Mouse (Mus musculus) left cerebral cortex, adult 2 months (tissue): ENCODE results near the gene Ric3. TPM values are rescaled to one million over a fixed set of nuclear protein-coding genes. Genes with fewer than 3 reads are reported as not detected.

Experiments used
- DNase-seq, 2 experiments: peaks; one replicate each; pipeline ENCODE4 v3.0.0; 2021 to 2022; ENCODE audit warnings: low spot score in 2 of 2, mixed read lengths in 1 of 2; ENCODE audit errors: extremely low spot score in 1 of 2
- H3K27ac ChIP-seq: fragments of 200-600 bp; 2 replicates; pipeline ENCODE4 v1.8.1; 2022
- H3K4me3 ChIP-seq: fragments of 200-600 bp; 2 replicates; pipeline ENCODE4 v1.8.1; 2022
- CTCF ChIP-seq: fragments of 200-600 bp; IDR thresholded peaks from 2 replicates; pipeline ENCODE4 v1.8.1; 2022; ENCODE audit warnings: antibody characterized with exemption, mild to moderate bottlenecking, moderate library complexity
- intact Hi-C: fragments of 180-260 bp; cut with DNase I; formaldehyde crosslinking; loops from one replicate; pipeline ENCODE4 v1.15.1; 2025
- total RNA-seq, 2 experiments: library from RNA; stranded (reverse); gene quantifications; 2 replicates each; pipeline ENCODE4 v1.2.3; 2021

The Ric3 gene
- total RNA-seq, 2 experiments from 2014 or later = 63.7 to 66.3 TPM

DNA sequence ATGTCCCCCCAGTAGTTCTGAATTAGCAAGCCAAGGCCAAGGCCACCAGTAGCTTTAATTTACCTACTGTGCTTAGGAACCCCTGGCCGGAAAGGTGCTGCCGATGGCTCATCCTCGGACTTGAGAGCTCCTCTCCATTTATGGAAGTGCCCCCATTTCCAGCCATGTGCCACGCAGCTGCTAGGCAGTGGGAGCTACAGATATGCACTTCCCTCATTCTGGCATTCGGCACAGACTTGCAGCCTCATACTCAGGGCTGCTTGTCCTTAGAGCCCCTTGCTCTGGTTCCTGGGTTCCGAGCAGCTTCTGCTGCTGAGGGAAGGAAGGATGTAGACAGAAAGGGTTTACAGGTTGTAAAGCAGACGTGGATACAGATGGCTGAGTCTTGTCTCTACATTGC is 68.3 kb downstream of the Ric3 start:
- Histone ChIP-seq H3K4me3 (0 out of 2 replicates have a peak overlapping the region, but pooled peaks have one; percentile 15), H3K27ac (peak overlapping the region; percentile 71; the same call in 1 of the 2 replicates)
- DNase-seq = no peak
- TF ChIP-seq CTCF = no peak
- intact Hi-C loops = no loop called here

DNA sequence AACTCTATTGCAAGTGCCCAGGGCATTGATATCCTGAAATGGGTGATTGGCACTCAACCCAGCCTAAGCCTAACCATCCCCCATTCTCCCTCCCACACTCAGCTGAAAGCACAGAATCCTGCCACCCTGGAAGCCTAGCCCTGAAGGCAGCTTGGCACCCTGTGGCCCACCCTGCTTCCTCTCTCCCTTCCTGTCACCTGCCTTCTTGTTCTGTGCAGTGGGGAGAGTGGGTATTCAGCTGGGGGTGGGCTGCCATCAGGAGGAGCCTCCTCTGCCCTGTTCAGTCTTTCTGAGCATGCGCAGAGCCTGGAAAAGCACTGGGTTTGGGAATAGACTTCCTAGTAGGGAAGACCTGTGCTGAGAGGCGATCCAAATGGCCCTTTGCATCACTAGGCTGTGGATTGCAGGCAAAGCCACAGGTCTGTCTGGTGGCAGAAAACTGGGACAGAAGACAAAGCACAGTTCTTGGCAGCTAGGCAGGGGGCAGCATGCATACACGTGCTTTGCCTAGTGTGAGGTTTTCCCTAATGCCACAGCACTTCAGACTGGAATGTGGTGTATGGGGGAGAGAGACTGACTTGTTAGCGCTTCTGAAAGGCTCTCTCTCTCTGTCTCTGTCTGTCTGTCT is 70.0 kb downstream of the Ric3 start:
- TF ChIP-seq CTCF = no peak

DNA sequence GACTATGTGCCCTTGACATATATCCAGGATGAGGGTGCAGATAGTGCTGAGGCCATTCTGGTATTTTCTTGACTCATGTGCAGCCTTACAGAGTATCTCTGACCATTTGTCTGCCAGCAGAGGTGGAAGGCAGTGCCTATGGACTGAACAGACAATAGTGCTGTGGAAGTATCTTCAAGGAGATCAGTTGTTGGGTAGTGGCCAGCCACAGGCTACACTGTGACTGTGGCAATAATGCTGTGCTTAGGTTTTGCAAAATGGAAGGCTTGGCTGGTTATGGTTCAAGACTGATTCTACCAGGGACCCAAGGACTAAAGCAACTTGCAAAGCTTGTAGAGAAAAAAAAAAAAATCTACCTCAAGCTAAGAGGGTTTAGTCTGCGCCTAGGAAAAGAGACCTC is 70.6 kb downstream of the Ric3 start:
- peak overlapping the region; percentile 94 for H3K27ac ChIP-seq
- intact Hi-C loops = no loop called here

More for the DNA sequence above, 70.0 kb downstream of the Ric3 start:
- peak overlapping the region; percentile 94 for H3K27ac ChIP-seq
- intact Hi-C loops = no loop called here
- DNase-seq = peak; percentile 51 to 58
- H3K4me3 ChIP-seq = peak overlapping the region; percentile 74

DNA sequence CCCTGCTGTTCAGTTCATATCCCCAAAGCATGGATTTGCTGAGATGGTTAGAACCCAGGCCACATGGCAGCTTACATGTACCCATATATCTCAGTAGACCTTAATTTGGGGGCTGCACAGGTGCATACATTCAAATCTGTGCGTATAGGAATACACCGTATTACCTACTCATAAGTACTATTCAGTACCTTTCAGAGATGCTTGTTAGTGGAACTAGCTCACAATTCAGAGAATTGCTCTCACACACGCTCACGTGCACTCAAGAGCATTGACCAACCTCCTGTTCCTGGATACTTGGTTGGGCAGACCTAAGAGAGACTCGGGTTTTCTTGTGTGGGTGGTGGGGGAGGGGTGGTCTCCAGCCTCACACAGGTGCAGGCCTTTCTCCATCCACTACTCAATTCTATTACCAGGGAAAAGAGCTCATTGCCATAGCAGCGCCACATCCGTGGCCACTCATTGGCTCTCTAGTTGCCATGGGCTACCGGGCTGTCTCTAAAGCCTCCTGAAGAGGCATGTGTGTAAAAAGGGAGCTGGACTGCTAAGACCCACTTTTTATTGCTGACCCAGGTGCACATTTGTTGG is 71.4 kb downstream of the Ric3 start:
- intact Hi-C loops = loop anchor here (2.0 kb wide), 1 partner anchor 21 kb away; no protein-coding TSS in a partner anchor
- peak overlapping the region; percentile 74 for H3K4me3 ChIP-seq
- no peak for TF ChIP-seq CTCF
- DNase-seq = peak in 1 of 2 experiments; percentile 64
- H3K27ac ChIP-seq = peak overlapping the region; percentile 94

More for the DNA sequence above, 70.6 kb downstream of the Ric3 start:
- TF ChIP-seq CTCF = no peak
- DNase-seq = no peak
- H3K4me3 ChIP-seq = peak overlapping the region; percentile 74

DNA sequence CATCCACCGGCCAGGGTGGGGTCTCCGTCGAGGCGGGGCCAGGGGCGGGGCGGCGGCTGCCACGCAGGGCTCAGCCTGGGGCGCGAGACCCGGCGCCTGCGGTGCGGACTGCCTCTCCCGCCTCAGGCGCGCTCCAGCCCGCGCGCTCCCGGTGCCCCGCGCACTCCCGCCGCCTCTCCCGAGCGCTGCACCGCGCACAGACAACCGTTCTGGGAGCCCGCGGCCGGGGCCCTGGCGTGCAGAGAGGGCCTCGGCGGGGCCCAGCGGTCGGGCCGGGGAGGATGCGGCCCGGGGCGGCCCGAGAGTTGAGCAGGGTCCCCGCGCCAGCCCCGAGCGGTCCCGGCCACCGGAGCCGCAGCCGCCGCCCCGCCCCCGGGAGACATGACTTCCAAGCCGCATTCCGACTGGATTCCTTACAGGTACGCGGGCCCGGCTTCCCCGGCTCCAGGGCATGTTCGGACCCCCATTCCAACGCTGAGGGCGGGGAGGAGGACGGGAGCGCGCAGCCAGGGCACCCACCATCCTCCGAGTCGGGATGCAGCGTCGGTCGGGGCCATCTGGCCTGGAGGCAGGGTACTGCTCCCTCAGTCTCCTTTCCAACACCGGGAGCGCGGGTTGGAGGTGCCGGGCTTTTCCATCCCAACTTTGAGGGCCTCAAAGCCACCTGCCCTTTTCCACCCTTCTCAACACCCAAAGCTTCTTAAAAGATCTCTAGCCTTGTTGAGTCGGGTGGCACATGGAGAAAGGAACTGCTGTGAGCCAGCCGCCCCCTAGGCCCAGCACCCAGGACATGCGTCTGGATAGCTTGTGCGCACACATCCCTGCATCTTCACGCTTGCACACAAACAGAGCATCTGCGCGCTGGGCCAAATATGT is 72.2 kb downstream of the Ric3 start:
- H3K27ac ChIP-seq = peak overlapping the region; percentile 94
- TF ChIP-seq CTCF = no peak
- peak overlapping the region; percentile 74 for H3K4me3 ChIP-seq
- intact Hi-C loops = loop anchor here (2.0 kb wide), 1 partner anchor 20 kb away; no protein-coding TSS in a partner anchor
- DNase-seq = peak; percentile 68

DNA sequence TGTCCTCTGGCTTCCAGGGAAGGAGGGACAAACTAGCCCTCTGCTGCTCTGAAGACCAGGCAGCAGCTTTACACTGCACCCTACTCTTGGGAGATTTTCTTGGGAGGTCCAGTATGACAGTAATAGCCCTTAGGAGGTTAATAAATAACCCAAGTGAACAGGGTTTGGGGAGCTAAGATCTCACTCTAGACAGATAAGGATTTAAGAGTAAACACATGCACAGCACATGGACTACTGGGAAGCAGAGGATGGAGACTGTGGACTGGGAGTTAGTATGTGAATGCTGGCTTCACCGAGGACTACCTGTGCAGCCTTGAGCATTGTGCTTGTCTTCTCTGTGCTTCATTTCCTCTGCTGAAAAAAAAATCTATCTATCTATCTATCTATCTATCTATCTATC is 73.9 kb downstream of the Ric3 start:
- Histone ChIP-seq H3K4me3 (no peak overlapping the region), H3K27ac (no peak overlapping the region)
- intact Hi-C loops = no loop called here
- TF ChIP-seq CTCF = no peak
- no peak for DNase-seq

DNA sequence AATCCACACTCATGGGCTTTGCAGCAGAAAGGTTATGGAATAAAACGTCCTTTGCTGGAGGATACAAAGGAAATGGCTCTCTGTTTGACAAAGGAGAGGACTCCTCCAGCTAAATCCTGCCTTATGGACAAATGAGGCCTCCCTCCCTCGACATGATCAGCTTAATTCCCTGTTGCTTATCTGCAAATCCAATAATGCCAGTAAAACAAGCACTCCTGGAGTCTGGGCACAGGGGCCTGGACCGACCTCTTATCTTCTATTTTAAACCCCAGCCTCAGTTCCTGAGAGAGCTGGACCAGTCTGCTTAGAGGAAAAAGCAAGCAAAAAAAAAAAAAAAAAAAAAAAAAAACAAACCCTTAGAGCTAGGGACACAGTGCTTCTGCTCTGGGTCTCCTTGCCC is 79.5 kb downstream of the Ric3 start:
- no peak for TF ChIP-seq CTCF
- intact Hi-C loops = no loop called here
- DNase-seq = no peak
- Histone ChIP-seq H3K27ac (no peak overlapping the region), H3K4me3 (no peak overlapping the region)

DNA sequence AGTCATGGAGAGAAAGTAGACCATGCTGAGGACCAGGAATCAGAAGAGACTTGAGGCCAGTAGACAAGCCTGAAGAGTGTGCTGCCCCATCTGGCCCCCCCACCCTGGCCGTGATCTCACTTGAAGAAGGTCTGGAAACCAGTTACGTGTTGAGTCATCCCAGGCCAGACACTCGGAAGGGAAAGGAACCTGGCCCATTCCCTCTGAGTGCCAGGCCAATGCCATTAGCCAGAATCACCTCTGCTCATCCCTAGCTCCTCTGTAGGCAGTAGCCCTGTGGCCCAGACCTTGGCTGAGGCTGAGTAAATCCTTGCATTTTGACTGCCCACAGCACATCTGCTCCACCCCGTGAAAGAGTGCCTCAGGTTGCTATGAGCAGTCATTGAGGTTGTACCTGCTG is 81.2 kb downstream of the Ric3 start:
- TF ChIP-seq CTCF = no peak
- peak overlapping the region; percentile 82 for H3K27ac ChIP-seq
- DNase-seq = peak in 1 of 2 experiments; percentile 12
- intact Hi-C loops = no loop called here
- H3K4me3 ChIP-seq = no peak overlapping the region

DNA sequence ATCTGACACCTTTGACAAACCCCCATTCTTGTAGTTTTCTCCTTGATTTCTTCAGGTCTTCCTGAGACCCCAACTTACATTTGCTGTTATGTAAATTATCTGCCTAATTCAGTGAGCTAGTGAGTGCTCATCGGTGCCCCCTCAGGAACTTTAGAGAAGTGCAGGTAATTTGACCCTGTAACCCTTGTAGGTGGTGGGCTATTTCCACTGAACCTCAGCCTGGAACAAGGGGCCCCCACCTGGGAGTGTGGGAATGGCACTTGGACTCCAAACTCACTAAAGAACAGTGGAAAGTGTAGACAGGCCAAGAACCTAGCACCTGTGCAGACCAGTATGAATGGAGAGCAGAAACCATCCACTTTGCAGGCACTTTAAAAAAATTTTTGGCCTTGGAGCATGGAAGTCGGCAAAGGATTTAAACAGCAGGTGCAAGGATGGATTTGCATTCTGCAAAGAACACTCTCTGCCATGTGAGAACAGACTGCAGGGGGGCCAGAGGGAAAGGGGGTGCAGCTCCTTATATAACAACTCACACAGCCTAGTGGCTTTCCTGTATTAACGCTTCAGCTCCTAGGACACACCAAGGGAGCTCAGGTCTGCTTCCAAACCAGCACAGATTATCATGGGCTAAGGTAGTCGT is 82.7 kb downstream of the Ric3 start:
- peak in 1 of 2 experiments; percentile 42 for DNase-seq
- no peak overlapping the region for H3K4me3 ChIP-seq
- peak; percentile 58 for TF ChIP-seq CTCF
- intact Hi-C loops = no loop called here
- peak overlapping the region; percentile 82 for H3K27ac ChIP-seq

DNA sequence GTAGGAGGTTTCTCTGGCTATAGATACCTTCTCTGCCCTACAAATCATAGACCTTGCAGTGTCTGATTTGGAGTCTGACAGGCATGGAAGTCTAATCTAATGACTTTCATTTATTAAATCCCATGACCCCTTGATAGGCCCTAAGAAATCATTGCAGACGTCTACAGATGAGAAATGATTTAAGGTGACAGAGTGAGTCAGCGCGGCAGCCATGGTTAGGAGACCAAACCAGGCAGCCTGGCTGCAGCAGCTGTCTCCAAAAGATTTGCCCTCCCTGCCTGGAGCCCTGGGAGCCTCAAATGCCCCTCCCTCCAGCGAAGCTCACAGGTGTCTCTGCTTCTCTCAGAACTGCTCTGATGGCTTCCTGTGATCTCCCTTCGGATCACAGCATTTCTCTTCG is 87.0 kb downstream of the Ric3 start:
- Histone ChIP-seq H3K4me3 (no peak overlapping the region), H3K27ac (no peak overlapping the region)
- no peak for TF ChIP-seq CTCF
- intact Hi-C loops = no loop called here
- no peak for DNase-seq

DNA sequence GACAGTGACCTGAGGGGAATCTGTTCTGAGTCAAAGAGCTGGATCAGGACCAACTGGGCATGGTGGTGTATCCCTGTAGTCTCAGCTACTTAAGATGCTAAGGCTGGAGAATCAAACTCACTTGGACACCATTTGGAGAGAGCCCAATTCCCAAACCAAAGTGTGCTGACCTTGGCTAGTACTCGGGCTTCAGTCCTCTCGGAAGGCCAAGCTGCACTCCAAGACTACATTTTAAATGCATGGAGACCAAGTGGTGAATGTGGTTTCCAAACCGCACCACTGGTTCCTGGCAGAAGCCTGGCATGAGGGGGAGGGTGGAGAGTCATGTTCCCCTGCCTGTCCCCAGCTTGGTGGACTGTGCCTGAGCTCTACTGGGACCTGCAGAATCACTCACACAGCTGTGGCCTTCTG is 89.2 kb downstream of the Ric3 start:
- DNase-seq = no peak
- Histone ChIP-seq H3K4me3 (no peak overlapping the region), H3K27ac (no peak overlapping the region)
- intact Hi-C loops = no loop called here
- TF ChIP-seq CTCF = no peak
